Mouse (Mus musculus) C2C12 (cell line): ENCODE measurements around the gene Mcm10. TPM values are rescaled to one million over a fixed set of nuclear protein-coding genes. Genes with fewer than 3 reads are reported as not detected.

Experiments used
- H3K27me3 ChIP-seq: one replicate; pipeline ENCODE4 v1.6.1; 2011; ENCODE audit not compliant: control insufficient read depth, insufficient read depth, insufficient read length
- H3K36me3 ChIP-seq: one replicate; pipeline ENCODE4 v1.6.1; 2011; ENCODE audit not compliant: control insufficient read depth, insufficient read depth
- H3K4me3 ChIP-seq: one replicate; pipeline ENCODE4 v1.5.1; 2011; ENCODE audit warnings: mild to moderate bottlenecking, control low read depth; ENCODE audit not compliant: poor library complexity, insufficient read depth, severe bottlenecking
- H3K79me2 ChIP-seq: one replicate; pipeline ENCODE4 v1.6.1; 2011; ENCODE audit not compliant: control insufficient read depth, insufficient read depth
- H3K79me3 ChIP-seq: one replicate; pipeline ENCODE4 v1.6.1; 2011; ENCODE audit warnings: low read depth, control low read depth
- H3ac ChIP-seq: one replicate; pipeline ENCODE3; 2011; ENCODE audit warnings: low read depth; ENCODE audit not compliant: control insufficient read depth, insufficient read length
- CEBPB ChIP-seq: IDR thresholded peaks from one replicate; pipeline ENCODE4 v1.6.1; 2011; ENCODE audit warnings: low read depth, mild to moderate bottlenecking, control low read depth, moderate library complexity
- CTCF ChIP-seq: IDR thresholded peaks from one replicate; pipeline ENCODE4 v1.5.1; 2011; ENCODE audit not compliant: control insufficient read depth, insufficient read depth, insufficient read length
- FOSL1 ChIP-seq: IDR thresholded peaks from one replicate; pipeline ENCODE4 v1.8.0; 2011; ENCODE audit warnings: mild to moderate bottlenecking, low read length; ENCODE audit not compliant: poor library complexity, insufficient read depth, severe bottlenecking
- MAX ChIP-seq: IDR thresholded peaks from one replicate; pipeline ENCODE4 v1.6.1; 2011; ENCODE audit warnings: mild to moderate bottlenecking, control low read depth
- MYOD1 ChIP-seq: IDR thresholded peaks from one replicate; pipeline ENCODE4 v1.6.1; 2011; ENCODE audit warnings: low read depth; ENCODE audit not compliant: control insufficient read depth, insufficient read length
- MYOG ChIP-seq: IDR thresholded peaks from one replicate; pipeline ENCODE4 v1.6.1; 2011; ENCODE audit not compliant: control insufficient read depth, insufficient read length; ENCODE audit errors: extremely low read depth
- USF1 ChIP-seq: IDR thresholded peaks from one replicate; pipeline ENCODE4 v1.6.1; 2011; ENCODE audit warnings: low read depth, mild to moderate bottlenecking, control low read depth, moderate library complexity
- polyA plus RNA-seq: library from polyadenylated mRNA; unstranded; fragments of >200 nt; fragmentation: generic; extraction: Trizol; gene quantifications from one replicate; pipeline ENCODE4 v1.2.1, GENCODE M21; 2012; ENCODE audit warnings: missing spikeins

The Mcm10 gene
- polyA plus RNA-seq, 1 experiment: 27.0 TPM

- Histone ChIP-seq H3K27me3 (no peaks in the 10 kb centered on the region), H3K36me3 (peaks cover 12% of the 10 kb centered on the region), H3K79me3 (no peaks in the 10 kb centered on the region), H3ac (no peak overlapping the region), H3K4me3 (no peak overlapping the region), H3K79me2 (no peaks in the 10 kb centered on the region)
- TF ChIP-seq MAX: no peak
- TF ChIP-seq MYOD1: no peak
- TF ChIP-seq CEBPB: no peak
- no peak for TF ChIP-seq FOSL1
- TF ChIP-seq USF1: no peak
Measured at GRCm38 (mm10) chr2:5035241-5035640, 22.6 kb upstream of the Mcm10 start.

DNA sequence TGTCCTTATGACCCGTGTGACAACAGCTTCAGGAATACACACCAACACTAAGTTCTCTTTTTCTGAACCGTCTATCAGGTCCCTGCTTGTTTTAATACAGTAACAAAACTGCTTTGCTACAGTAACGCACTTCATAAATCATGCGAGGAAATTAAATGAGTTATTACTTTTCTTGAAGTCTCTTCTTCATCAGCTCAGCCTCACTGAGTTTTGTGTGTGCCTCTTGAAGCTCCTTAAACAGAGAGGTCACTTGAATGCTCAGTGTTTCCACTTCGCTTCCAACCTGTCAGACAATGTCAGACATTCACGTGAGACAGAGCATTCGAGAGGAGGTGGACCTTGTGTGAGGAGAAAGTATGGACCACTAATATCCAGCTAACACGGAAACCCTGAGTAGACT is 22.2 kb upstream of the Mcm10 start:
- H3ac ChIP-seq: no peak overlapping the region
- no peaks in the 10 kb centered on the region for H3K27me3 ChIP-seq
- peaks cover 15% of the 10 kb centered on the region for H3K36me3 ChIP-seq
- H3K79me3 ChIP-seq: no peaks in the 10 kb centered on the region
- no peak overlapping the region for H3K4me3 ChIP-seq
- TF ChIP-seq FOSL1: no peak
- TF ChIP-seq USF1: no peak
- no peak for TF ChIP-seq MAX
- TF ChIP-seq MYOG: no peak
- TF ChIP-seq CTCF: no peak
- TF ChIP-seq CEBPB: no peak
- TF ChIP-seq MYOD1: no peak
- no peaks in the 10 kb centered on the region for H3K79me2 ChIP-seq

DNA sequence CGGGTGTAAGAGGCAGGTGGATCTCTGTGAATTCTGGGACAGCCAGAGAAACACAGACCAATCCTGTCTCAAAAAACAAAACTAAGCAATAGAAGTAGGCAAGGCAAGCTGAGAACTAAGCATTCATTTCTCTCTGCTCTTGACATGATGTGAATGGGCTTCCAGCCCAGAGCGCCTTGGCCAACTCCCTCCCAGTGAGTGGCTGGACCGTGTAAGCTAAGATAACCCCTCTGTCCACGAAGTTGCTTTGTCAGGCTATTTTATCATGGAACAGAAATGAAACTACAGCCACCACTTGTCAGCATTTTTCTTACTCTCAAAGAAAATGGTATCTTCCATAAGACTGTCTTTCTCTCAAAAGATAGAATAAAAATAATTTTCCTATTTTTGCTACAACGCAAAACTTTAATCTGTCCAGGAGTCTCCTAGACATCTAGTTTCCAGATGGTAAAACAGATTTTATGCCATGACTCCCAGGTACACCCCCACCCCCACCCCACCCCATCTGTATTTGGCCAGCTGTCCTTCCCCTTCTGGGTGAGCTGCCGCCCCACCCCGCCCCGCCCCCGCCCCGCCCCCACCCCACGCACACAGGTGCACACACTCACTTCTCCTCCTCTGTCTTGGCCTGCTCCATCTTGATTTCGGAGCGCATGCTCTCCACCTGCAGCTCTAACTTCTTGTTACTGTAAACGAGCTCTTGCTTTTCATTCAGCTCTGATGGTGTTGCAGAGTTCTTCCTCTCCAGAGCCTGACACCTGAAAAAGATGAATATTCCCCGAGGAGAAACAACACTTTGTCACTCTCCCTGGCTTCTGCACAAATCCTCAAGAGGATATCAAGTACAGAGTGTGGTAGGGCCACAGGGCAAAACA is 21.2 kb upstream of the Mcm10 start:
- peaks cover 16% of the 10 kb centered on the region for H3K36me3 ChIP-seq
- H3ac ChIP-seq: no peak overlapping the region
- no peaks in the 10 kb centered on the region for H3K79me3 ChIP-seq
- no peaks in the 10 kb centered on the region for H3K27me3 ChIP-seq
- TF ChIP-seq MYOG: no peak
- TF ChIP-seq USF1: no peak
- H3K79me2 ChIP-seq: no peaks in the 10 kb centered on the region
- no peak overlapping the region for H3K4me3 ChIP-seq

GRCm38 (mm10) chr2:5032665-5033064 is 20.1 kb upstream of the Mcm10 start:
- H3K36me3 ChIP-seq: peaks cover 10% of the 10 kb centered on the region
- TF ChIP-seq USF1: no peak
- no peak for TF ChIP-seq MYOD1
- TF ChIP-seq CTCF: no peak
- no peak for TF ChIP-seq FOSL1
- no peak for TF ChIP-seq MYOG
- no peak for TF ChIP-seq CEBPB
- no peak for TF ChIP-seq MAX
- no peak overlapping the region for H3ac ChIP-seq
- H3K79me3 ChIP-seq: no peaks in the 10 kb centered on the region
- no peaks in the 10 kb centered on the region for H3K79me2 ChIP-seq
- H3K27me3 ChIP-seq: no peaks in the 10 kb centered on the region
- H3K4me3 ChIP-seq: no peak overlapping the region

DNA sequence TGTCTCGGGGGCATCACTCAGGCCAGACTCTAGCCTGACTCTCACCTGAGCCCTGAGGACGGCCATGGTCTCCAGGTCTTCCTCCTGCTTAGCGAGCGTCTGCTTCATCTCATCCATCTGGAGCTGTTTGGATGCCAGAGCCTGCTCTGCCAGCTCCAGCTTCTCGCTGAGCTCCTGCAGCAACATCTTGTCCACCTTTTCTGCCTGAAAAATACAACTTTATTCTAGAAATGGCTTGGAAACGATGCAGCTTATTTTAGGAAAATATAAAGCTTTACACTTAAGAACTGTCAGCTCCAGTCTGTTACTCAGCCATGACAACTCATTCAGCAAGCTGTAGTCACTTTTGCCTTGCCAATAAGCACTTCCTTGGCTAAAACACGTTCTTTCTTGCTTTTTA is 18.6 kb upstream of the Mcm10 start:
- H3K79me3 ChIP-seq: no peaks in the 10 kb centered on the region
- TF ChIP-seq MYOG (no peak), MAX (no peak), CTCF (no peak), FOSL1 (no peak), CEBPB (no peak), USF1 (no peak), MYOD1 (no peak)
- no peak overlapping the region for H3ac ChIP-seq
- no peaks in the 10 kb centered on the region for H3K27me3 ChIP-seq
- H3K4me3 ChIP-seq: no peak overlapping the region
- H3K36me3 ChIP-seq: peaks cover 10% of the 10 kb centered on the region
- no peaks in the 10 kb centered on the region for H3K79me2 ChIP-seq

- Histone ChIP-seq H3ac (no peak overlapping the region), H3K36me3 (peaks cover 10% of the 10 kb centered on the region), H3K27me3 (no peaks in the 10 kb centered on the region), H3K4me3 (no peak overlapping the region), H3K79me2 (no peaks in the 10 kb centered on the region), H3K79me3 (no peaks in the 10 kb centered on the region)
- TF ChIP-seq CTCF: no peak
- no peak for TF ChIP-seq MYOG
- TF ChIP-seq MAX: no peak
- TF ChIP-seq FOSL1: no peak
- no peak for TF ChIP-seq USF1
- TF ChIP-seq MYOD1: no peak
- no peak for TF ChIP-seq CEBPB
Measured at GRCm38 (mm10) chr2:5029808-5030207, 17.2 kb upstream of the Mcm10 start.
